Mouse (Mus musculus): ENCODE data around the gene Tcea3. TPM values are rescaled to one million over a fixed set of nuclear protein-coding genes. Genes with fewer than 3 reads are reported as not detected.

The Tcea3 gene
- total RNA-seq, 2 experiments from 2014 or later: 1.5 to 4.7 TPM

GRCm38 (mm10) chr4:136312616-136313015, 65.1 kb downstream of the Tcea3 start:
- DNase-seq (ENCODE audit: low spot score in 2 of 2): no peak

GRCm38 (mm10) chr4:136317667-136318066, 70.1 kb downstream of the Tcea3 start:
- DNase-seq (ENCODE audit: low spot score in 2 of 2): no peak

- no peak for DNase-seq (ENCODE audit: low spot score in 2 of 2)
Observed at GRCm38 (mm10) chr4:136320016-136320415, 72.5 kb downstream of the Tcea3 start.

GRCm38 (mm10) chr4:136324226-136324625, 76.7 kb downstream of the Tcea3 start:
- no peak for DNase-seq (ENCODE audit: low spot score in 2 of 2)

Other genes starting within 250 kb of the Tcea3 start
- gene Eloa, start 226.0 kb upstream of the Tcea3 start, total RNA-seq (2021): 10 to 100 TPM; 41.4 to 41.7 TPM
- gene Rpl11, start 194.3 kb upstream of the Tcea3 start, total RNA-seq (2021): 100 to 1,000 TPM; 560 to 640 TPM
- gene Id3, start 104.2 kb upstream of the Tcea3 start, total RNA-seq (2021): 10 to 100 TPM; 47.4 to 77.7 TPM
- 1 to 10 TPM; 1.9 to 3.2 TPM for gene E2f2, start 75.3 kb upstream of the Tcea3 start, total RNA-seq (2021)
- gene Asap3, start 41.4 kb upstream of the Tcea3 start, total RNA-seq (2021): 1 to 10 TPM; 1.6 to 2.8 TPM
- 10 to 100 TPM; 15.5 to 17.2 TPM for gene Zfp46, start 37.0 kb downstream of the Tcea3 start, total RNA-seq (2021)
- 10 to 100 TPM; 52.2 to 64.3 TPM for gene Hnrnpr, start 63.2 kb downstream of the Tcea3 start, total RNA-seq (2021)
- under 1 TPM in 1 of 2 experiments, not detected in 1; 0.35 TPM for gene Htr1d, start 175.8 kb downstream of the Tcea3 start, total RNA-seq (2021)
- gene 6030445D17Rik, start 214.5 kb downstream of the Tcea3 start, total RNA-seq (2021): under 1 TPM; 0.45 to 0.46 TPM
- 10 to 100 TPM; 32.0 to 41.5 TPM for gene Luzp1, start 222.0 kb downstream of the Tcea3 start, total RNA-seq (2021)

Data from adrenal gland, adult 18-20 months (tissue).